Mouse (Mus musculus): Measurements from ENCODE around the gene Hoxa5.

Gene Hoxa5

DNA sequence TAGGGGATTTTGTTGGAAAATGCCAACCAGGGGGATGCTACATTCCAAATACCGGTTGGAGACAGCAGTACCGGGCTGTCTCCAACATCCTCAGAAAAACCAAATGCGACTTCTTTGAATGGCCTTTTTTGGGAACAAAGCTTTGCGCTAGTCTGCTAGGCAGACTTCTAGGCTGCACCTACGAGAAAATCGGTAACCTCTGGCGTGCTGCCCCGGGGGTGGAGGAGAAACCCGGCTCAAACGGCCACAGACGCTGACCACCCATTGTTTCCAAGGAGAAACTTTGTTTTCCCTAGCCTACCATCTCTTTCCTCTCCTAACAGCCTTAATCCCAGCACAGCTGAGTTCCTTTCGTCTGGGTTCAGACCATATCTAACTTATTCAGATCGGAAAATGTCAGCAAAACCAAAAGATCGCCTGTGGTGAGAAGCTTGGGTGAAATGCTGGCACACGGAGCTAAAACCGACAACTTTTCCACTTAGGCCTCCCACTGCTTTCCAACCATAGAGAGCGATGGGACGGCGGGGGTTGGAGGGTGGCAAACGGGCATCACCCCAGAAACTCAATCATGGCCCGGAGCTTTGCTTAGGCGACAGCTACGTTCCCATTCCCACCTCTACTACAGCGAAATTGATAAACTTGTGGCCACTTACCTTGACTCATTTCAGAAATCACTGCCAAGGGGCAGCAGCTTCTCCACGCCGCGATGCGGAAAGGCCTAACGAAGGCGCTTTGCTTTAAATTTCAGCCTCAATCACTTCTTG is 35.4 kb upstream of the Hoxa5 start:
- no peak for DNase-seq

DNA sequence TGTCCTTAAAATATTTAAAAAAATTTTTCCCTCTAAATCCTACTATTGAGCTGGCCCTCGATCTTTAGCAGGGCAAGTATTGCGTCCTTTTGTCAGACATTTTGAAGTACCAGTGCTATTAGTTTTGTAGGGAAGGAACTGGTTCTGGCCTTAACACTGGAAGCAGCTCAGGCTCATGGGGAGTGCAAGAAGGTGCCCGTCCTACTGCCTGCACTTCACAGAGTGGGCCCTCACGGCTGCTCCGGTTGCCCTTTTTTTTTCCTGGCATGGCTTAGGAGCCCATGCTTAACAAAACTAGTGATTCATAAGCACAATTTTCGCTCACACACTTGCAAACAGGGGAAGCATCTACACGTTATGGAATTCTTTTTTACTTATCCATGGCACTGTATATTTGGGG is 34.6 kb upstream of the Hoxa5 start:
- DNase-seq, result no peak

DNA sequence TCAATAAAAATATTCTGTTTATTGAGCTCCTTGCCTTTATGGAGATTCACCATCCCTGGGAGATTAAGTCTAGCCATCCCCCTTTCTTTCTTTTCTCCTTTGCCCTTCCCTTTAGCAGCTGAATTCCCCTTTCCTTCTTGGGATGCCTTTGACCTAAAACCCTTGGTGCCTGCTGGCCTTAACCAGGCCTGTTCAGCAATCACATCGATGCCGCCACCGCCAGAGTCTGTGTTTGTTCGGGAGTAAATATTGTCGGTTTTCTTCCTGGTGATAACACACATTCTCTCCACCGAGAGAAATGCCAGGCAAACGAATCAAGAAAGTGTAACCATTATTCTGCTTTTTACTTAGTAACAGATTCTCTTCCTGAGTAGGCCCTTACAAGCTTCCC is 33.8 kb upstream of the Hoxa5 start:
- no peak for DNase-seq

DNA sequence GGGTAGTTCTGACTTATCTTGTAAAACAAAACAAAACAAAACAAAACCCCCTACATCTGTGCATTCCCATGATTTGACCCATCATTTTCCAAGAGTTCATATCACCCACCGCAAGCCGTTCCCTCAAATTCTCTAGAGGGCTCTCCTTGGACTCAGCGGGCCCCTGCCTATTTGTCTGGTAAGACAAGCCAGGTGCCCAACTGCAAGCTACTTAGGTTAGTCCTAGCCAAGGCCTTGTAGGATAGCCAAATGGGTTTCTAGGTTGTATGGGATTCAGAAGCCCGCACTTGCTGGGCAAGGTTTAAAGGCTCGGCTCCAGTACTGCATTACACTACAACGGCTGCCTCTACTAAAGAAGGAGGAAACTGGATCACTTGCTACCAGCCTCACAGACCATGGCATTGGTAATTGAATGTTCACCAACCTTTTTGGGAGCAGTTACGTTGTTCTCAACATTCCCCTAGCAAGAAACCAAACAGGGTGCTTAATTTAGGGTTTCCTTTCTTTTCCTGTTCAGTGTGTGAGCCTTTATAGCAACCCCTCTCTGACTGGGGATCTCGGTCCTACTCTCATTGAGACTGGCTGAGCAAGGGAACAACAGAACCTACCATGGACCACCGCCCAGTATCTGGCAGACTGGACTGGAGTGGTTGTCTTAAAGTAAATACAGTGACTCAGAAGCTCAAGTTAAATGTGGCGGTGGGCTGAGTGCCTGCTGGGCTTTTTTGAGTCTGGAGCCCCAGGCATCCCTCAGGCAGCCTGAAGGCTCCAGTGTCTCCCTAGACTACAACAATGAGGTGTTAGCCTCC is 33.2 kb upstream of the Hoxa5 start:
- no peak for DNase-seq

DNA sequence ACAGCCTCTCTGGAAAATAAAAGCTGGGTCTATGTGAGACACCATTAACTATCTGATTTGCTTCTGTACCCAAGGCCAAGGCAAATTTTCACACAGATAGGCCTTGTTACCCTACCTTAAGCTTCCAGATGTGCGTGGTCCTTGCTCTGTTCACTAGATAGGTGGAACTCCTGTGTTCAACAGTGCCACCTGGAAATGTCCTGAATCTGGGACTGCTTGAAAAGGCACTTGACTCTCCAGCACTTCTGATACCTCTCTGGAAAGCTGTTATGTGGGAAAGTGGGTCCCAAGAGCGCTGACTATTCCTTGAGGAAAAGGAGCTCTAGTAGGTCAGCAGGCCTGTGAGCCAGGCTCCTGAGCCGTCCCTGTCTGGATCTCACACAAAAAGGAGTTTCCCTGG is 32.4 kb upstream of the Hoxa5 start:
- DNase-seq, result no peak

DNA sequence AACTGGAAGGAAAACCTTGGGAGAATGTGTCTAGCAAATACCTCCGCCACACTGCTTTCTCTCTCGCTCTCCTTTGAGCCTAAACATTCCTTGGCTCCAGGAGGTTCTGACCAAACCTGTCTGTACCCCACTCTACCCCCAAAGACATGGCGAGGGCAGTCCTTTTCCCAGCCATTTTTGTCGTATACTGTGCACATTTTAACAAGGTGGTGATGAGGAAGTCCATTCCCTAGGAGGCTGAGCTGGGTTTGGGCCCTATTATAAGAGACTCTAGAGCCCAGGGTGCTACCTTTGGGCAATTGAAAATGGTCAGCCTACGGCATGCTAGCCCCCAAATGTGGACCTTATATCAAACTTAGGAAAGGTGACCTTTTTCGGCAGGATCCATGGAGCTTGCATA is 31.5 kb upstream of the Hoxa5 start:
- DNase-seq, result no peak

DNA sequence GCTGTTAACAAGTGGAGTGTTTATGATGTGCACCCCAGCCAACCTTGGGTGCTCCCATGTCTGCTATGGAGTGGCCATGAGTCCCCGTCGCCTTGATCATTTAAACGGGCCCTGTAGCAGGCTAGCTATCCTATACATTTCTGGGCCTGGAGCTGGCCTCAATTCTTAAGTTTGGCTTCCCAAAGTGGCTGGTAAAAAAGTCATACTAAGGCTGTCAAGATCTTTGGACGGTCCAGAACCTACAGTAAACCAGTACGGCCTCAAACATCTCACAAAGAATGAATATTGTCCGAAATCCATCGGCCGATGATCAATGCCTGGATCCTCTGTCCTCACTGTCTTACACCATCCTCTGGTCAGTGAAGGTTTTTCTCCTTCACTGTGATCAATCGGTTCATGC is 30.9 kb upstream of the Hoxa5 start:
- DNase-seq, result no peak

DNA sequence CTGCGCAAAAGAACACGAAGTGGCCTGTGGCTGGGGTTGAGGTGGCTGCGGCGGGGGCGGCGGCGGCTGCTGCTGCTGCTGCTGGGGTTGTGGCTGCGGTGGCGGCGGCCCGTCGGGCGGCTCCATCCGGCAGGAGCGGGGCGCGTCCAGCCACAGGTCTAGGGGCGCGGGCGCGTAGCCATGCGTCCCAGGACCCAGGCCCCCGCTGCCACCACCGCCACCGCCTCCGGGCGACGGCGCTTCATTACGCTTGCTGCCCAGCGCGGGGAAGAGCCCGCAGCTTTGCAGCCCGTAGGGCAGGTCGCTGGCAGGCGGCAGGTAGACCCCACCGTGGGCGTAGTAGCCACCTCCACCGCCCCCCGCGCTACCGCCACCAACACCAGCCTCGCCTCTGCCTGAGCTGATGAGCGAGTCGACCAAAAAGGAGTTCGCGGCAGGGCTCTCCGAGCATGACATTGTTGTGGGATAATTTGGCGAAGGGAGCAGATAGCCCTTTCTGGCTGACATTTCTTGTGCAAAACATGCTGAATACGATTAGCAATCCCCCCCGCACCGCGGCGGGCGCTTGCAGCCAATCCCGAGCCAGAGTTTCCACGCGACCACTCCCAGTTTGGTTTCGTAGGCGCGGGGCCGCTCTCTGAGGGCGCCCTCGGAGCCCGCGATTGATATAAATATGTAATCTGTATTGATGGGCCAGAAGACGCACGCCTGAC is 30.2 kb upstream of the Hoxa5 start:
- DNase-seq, result no peak

DNA sequence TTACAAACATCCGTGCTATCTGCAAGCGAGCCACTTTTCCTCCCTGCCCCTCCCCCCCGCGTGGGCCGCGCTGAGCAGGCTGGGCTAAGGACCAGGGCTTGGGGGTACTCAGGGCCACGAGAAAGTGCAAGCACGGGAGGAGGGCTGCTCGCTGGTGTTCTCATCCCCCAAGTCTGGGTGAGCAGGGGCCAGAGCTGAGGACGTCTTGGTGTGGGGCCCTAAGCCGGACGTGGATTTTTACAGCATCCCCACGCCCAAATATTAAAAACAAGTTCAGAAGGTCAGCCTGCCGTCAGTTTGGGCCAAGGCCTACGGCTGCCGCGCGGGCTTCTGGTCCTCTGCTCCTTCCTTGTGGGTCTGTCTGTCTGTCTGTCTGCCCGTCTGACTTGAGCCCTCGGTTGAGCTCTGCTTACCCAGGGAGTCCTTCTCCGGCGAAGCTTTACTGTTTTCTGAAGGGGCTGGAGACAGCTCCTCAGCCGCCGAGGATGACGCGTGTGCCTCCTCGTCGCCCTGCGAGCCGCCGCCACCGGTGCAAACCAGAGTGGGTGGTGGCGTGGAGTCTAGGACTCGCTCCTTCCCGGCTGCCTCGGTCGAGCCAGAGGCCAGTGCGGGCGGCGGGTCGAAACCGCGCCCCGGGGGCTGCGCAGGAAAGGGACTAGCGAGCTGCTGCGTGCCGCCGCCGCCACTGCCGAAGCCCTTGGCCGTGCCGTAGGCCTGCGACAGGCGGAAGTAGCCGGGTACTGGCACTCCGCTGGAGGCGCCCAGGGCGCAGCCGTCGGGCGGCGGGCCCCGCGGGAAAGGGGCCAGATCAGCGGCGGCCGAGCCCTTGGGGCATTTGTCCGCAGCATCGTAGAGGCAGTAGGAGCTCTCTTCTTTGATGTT is 29.4 kb upstream of the Hoxa5 start:
- no peak for DNase-seq

DNA sequence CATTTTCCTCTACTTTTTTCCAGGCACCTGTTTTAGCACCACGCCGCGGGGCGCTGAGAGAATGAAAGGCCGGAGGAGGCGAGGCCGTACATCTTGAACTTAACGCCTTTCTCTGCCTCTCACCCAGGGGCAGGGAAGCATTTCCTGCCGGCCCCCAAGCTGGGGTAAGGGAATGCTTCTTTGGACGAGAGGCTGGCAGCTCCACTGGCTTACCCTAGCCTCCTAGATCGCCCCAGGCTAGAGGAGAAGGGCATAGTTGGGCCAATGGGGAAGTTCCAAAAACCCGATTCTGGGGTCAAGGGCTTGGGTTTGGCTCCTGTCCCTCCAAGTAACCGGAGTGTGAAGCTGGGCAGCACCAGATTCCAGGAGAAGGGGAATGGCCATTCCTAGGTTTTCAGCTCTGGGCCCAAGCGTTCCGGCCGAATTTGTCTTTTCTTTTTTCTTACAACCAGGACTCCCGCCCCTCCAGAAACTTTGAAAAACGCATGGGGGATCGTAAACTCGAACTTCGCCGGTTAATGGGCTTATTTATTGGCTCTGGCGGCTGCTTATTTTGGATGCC is 28.7 kb upstream of the Hoxa5 start:
- no peak for DNase-seq

DNA sequence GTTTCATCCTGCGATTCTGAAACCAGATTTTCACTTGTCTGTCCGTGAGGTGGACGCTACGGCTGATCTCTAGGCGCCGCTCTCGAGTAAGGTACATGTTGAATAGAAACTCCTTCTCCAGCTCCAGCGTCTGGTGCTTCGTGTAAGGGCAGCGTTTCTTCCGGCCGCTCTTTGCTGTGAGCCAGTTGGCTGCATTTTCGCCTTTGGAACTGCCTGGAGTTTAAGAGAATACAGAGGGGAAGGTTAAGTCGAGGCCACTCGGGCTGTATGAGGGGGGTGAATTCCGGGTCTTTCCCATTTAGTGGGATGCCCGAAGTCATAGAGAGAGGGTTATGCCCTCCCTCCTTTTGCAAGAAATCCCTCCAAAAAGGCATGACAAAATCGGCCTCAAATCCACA is 28.2 kb upstream of the Hoxa5 start:
- no peak for DNase-seq

DNA sequence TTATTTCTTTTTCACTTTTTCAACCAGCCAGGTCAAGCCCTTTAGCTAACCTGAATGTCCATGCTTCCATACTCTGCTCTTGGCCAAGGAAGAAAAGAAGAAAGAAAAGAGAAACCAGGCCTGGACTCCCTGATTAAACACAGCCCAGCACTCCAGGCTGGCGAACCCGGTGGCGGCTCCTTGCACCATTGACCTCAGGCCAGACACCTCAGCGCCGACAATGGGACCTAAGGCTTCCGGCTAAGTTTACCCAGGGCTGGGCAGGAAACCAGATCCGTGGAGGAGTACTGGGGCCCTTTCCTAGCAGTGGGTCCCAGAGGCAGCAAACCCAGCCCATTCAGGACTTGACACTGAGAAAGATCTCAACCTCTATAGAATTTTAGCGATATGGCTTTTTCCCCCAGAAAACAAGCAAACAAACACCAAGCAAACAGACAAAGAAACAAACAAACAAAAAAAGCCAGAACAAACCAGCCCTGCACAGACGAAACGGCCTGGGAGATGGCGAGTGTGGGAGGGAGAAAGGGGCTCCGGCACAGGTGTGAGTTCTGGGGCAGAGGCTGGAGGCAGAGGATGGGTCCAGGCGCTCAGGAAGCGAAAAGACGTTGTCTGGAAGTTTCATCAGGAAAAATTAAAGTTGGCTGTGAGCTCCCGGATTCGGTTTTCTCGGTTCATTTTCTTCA is 27.6 kb upstream of the Hoxa5 start:
- no peak for DNase-seq

DNA sequence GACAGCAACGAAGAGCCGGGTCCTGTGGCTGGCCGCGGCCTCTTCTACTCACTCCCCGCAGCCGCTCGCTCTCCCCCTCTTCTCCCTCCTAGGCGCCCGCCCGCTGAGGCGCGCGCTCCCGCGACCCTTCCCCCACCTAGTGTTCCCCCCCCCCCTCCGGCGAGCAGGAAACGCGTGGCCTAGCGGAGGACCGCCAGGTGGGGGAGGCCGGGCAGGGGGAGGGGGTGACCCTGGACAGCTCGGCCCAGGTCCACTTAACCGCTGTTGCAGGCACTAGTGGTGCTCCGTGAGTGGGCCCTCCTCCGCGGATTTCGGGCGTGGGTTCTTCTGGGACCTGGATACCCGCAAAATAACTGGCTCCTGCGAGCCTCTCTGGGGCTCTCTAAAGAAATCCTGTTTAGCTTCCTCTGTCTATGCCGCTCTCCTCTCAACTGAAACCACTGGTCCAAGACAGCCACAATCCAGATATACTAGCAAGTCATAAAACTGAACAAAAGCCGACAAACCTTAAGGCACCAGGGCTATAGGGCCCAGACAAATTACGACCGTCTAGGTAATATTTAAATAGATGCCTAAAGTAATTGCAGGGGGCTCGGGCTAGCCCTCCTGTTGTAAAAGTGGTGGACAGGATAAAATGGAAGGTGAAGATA is 26.3 kb upstream of the Hoxa5 start, which contains the start of gene Hoxa9:
Gene Hoxa9, minus strand, starts transcription at position 574 of the 650 bp plus-strand sequence.
- DNase-seq, result no peak

DNA sequence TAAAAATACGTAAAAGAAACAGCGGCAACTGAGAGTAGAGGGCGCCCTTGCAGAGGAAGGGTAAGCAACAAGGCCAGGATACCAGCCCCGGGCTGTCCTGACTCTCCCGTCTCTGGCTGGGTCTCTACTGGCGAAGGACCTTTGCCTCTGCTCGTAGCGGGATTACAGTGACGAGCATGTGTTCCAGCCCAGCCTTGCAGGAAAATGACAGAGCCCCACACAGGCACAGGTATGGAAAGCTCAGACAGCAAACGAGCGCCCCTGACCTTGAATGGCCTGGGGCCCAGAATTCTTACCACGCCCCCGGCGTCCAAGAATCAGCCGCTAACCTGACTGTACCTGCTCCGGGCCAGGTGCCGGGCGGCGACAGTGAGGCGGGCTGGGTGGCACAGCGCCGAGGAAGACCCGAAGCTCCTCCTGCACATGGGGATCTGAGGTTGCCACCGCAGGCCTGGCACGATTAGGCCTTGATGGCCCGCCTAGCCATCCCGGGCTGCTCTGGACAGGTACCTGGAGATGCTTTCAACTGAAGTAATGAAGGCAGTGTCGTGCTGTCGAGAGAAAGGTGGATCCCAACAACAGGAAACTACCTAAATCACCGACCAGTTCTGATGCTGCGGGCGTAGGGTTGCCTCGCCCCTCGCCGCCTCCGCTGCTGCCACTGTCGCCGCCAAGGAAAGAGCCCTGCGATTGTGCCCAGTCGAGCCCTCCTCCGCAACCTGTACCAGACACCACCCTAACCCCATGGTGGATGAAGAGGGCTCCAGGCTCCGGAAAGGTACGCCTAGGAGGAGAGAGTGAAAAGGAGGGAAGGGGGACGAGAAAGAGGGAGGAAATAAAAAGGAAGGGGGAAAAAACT is 25.4 kb upstream of the Hoxa5 start:
- no peak for DNase-seq

DNA sequence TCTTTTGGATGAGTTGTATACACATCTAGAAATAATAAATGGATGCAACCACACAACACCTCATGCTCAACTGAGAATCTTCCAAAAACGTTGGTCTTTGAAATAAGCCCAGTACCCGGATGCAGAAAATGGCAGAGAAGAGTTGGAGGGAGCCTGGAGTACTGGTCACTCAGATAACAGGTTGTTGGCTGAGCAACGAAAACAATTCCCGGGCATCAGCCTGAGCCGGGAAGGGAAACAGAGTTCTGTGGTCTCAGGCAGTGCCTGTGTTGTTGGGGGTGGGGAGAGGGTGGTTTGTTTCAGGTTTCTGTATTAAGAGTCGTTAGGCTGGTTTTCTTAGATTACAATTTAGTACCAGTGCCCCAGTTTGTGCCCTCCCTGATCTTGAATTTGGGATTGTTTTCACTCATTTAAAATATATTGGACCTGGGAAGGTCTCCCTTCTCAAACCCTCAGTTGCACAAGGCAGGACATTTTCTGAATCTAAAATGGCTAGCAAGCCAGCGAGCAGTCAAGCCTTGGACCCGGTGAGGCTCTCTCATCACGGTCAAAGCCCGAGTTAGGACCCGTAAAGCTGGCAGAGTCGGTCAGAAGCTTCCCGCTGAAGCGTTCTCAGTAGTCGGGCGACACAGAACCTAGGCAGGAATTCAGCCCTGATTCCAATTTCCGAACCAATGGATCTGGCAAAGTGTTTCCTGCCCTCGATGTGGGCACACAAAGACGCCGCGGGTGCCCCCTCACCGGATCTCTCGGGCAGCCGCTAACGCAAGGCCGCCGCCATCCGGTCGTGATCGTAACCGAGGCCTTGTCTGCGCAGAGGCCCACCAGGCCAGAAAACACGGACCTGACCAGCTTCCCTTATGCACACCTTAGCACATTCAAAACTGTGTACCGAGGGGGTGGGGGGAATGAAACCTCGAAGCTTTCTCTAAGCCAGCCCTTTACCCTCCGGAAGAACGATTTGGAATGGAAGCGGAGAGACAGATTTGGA is 24.4 kb upstream of the Hoxa5 start:
- no peak for DNase-seq

DNA sequence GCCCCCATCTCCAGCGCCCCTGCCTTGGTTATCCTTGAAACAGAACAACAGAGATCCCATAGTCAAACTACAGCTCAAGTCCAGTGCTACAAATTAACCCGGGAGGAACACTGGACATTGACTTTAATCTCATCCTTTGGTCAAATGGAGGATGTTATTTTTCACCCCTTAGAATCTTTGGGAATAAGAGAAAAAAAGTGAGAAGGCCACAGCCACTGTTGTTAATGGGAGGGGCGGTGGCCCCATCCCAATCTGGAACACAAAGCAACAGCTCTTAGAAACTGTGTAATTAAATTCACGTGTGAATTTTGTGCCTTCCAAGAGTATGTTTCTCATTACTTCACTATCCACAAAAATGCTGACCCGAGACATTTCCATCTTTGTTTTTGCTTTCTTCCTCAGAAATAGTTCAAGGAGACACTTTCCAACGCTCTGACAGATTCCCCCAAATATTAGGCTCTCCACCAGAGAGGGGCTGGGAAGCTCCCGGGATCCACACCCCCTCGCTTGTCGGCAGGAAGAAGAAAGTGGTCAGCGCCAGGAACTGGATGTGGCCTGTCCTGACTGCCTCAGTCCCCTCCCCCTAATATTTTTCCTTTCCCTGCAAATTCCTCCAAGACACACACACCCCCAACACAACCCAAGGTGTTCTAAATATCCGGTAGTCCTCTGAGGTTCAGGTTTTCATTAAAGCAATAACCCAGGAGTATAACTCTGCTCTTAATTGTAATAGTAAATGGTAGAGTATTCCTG is 23.3 kb upstream of the Hoxa5 start:
- no peak for DNase-seq

DNA sequence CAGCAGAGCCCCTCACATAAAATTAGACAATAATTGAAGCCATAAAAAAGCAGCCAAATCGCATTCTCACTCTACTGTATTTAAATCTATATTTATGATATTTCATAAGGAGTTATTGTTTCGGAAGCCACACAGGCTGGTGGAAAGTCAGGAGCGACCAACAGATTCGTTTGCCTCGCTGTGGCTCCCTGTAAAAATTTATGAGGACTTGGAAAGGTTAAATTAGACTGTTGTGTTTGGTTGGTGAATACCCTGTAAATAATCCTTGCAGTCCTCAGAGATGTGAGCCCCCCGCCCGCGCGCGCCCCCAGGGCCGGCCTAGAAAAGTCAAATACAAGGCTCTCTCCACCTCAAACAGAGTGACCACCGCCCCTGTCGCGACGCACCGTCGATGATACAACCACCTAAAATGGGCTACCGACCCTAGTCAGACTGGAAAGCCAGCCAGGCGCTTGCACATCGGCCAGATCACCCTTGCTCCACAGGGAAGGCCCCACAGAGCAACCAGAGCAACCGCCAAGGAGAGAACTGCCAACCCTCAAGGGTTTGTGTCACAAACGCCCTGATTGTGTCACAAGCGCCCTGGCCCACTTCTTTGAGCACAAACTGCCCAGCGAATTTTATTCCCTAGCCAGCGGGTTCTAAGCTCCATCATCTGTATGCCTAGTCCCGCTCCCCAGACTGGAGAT is 22.3 kb upstream of the Hoxa5 start:
- DNase-seq, result no peak
